Mouse (Mus musculus) kidney, adult 18-20 months (tissue): ENCODE measurements around the gene Tedc1.
"Not testable (repeated sequence)": the region's sequence is repeated elsewhere in the genome, so short reads cannot be mapped to it uniquely, and the experiment has no call there.

Source experiments
- DNase-seq: peaks from one replicate; pipeline ENCODE4 v3.0.0; 2021

Gene Tedc1

GRCm38 (mm10) chr12:113155076-113155771 is 997 bp upstream of the Tedc1 start:
- DNase-seq, result peak; percentile 73

- DNase-seq, result no peak
These were observed 314 bp downstream of the Tedc1 start for GRCm38 (mm10) chr12:113156540-113156929.

- no peak for DNase-seq
These were observed 781 bp downstream of the Tedc1 start for GRCm38 (mm10) chr12:113157002-113157401.

GRCm38 (mm10) chr12:113157521-113157920 is 1.3 kb downstream of the Tedc1 start:
- no peak for DNase-seq

- no peak for DNase-seq
These were observed 1.8 kb downstream of the Tedc1 start for GRCm38 (mm10) chr12:113157971-113158370.

GRCm38 (mm10) chr12:113163561-113164006 is 7.4 kb downstream of the Tedc1 start:
- DNase-seq, result no peak

- DNase-seq, result no peak
These were observed 11.9 kb downstream of the Tedc1 start for GRCm38 (mm10) chr12:113168031-113168536.

GRCm38 (mm10) chr12:113176960-113177725 is 20.9 kb downstream of the Tedc1 start:
- no peak for DNase-seq

- DNase-seq, result no peak
These were observed 24.8 kb downstream of the Tedc1 start for GRCm38 (mm10) chr12:113181020-113181419.

- no peak for DNase-seq
These were observed 28.7 kb downstream of the Tedc1 start for GRCm38 (mm10) chr12:113184945-113185344.

GRCm38 (mm10) chr12:113185442-113186291 is 29.4 kb downstream of the Tedc1 start, which contains the start of gene Tmem121:
Gene Tmem121, plus strand, starts transcription at chr12:113185930.
- peak; percentile 18 for DNase-seq

- no peak for DNase-seq
These were observed 30.2 kb downstream of the Tedc1 start for GRCm38 (mm10) chr12:113186326-113187010.

GRCm38 (mm10) chr12:113187011-113187375 is 30.8 kb downstream of the Tedc1 start:
- DNase-seq, result no peak

GRCm38 (mm10) chr12:113187584-113188295 is 31.5 kb downstream of the Tedc1 start:
- peak; percentile 61 for DNase-seq

- DNase-seq, result no peak
These were observed 32.3 kb downstream of the Tedc1 start for GRCm38 (mm10) chr12:113188349-113189055.

GRCm38 (mm10) chr12:113193423-113193822 is 37.2 kb downstream of the Tedc1 start:
- no peak for DNase-seq

- not testable (repeated sequence) for DNase-seq
These were observed 42.9 kb downstream of the Tedc1 start for GRCm38 (mm10) chr12:113199132-113199531.

GRCm38 (mm10) chr12:113201301-113201700 is 45.1 kb downstream of the Tedc1 start:
- DNase-seq, result no peak

GRCm38 (mm10) chr12:113202008-113202407 is 45.8 kb downstream of the Tedc1 start:
- no peak for DNase-seq

- no peak for DNase-seq
These were observed 47.3 kb downstream of the Tedc1 start for GRCm38 (mm10) chr12:113203522-113203921.
